Mouse (Mus musculus) gastrocnemius, postnatal 25 days (tissue): ENCODE measurements around the gene St8sia4. TPM values are rescaled to one million over a fixed set of nuclear protein-coding genes. Genes with fewer than 3 reads are reported as not detected.

Experiments used
- DNase-seq: peaks from one replicate; pipeline ENCODE4 v3.0.0; 2022
- total RNA-seq, 2 experiments: library from RNA; stranded (reverse); gene quantifications; 1 replicate in 1 of 2; 2 replicates in 1 of 2; pipeline ENCODE4 v1.2.3; 2021

The St8sia4 gene
- total RNA-seq, 2 experiments from 2014 or later: 2.0 to 2.8 TPM

DNA sequence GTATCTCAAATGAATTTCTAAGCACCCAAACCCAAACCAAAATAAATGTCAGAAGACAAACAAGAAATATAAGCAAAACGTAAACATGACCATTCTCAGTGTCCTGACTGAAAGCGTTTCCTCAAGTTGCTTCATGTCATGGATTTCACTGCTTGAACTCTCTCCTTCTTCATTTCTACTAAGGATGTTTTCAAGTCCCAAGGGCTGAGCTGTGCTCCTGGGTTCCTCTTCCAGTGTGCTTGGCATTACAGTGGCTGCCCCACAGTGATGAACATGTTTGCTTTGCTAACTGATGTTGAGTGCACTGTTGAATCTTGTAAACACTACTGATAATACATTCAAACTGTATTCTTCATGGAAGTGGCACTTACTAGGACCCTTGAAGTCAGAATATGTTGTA lies 76.3 kb downstream of the St8sia4 start:
- no peak for DNase-seq

DNA sequence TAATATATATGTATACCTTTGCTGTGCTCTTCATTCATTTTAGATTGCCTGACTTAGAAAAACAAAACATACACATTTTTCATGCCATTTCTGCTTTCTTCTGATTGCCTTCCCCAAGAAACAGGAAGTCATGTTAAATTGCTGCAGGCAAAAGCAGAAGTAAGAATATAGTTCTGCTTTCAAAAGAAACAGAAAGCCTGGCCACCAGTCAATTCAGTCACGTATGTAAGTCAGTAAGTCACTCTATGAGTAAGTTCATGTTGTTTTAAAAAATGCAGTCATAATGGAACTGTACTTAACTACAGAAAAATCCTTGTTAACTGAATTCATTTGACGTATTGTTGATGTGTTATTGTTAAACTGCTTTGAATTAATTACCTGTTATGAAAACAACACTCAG lies 77.3 kb downstream of the St8sia4 start:
- no peak for DNase-seq

DNA sequence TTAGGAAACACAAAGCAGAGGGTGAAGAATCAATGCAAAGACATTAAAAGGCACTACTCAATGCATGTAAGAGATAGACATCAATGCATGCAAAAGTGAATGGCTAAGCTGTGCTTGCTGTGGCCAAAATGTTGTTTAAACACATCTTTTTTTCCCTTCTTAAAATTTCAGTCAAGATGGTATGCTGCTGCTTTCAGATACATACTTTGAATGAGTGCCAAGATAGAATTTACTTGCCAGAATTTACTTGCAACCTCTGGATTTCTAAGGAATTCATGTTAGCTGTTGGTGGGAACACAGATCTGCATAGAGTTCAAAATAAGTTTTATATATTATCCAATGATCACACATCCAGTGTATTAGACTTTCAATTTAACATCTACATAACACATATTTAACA lies 77.9 kb downstream of the St8sia4 start:
- no peak for DNase-seq

DNA sequence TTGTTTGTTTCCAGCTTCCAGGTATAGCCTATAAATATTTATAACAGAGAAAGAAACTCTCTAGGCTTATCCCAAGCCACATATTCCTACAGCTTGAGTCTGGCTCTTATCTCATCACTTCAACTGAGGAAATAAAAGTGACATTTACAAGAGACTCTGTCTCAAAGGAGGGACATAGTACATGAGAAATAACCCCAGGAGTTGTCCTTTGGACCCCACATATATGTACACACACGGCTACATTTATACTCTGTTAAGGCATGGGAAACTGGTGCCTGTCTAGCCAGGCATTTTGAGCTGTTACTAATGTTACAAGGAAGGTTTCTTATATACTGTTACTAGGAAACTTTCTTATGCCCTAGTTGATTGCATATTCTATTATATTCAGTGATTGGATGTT lies 84.1 kb downstream of the St8sia4 start:
- no peak for DNase-seq

DNA sequence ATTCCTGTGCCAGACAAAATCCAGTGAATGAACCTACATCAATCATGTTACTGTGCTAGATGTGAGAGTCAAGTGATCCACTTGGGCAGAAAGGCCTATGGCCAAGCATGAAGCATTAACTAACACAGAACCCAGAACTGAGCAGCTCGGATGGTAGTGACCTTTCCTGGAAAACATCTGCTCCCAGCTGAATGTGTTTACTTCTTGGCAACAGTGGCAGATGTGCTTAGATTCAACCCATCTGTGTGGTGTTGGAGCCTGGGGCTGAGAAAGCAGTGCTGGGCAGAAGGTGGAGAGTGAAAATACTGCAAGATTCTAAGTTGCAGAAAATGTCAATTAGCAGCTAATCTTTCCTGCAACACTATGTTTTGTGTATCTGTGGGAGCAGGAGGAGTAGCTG lies 85.1 kb downstream of the St8sia4 start:
- DNase-seq: no peak

DNA sequence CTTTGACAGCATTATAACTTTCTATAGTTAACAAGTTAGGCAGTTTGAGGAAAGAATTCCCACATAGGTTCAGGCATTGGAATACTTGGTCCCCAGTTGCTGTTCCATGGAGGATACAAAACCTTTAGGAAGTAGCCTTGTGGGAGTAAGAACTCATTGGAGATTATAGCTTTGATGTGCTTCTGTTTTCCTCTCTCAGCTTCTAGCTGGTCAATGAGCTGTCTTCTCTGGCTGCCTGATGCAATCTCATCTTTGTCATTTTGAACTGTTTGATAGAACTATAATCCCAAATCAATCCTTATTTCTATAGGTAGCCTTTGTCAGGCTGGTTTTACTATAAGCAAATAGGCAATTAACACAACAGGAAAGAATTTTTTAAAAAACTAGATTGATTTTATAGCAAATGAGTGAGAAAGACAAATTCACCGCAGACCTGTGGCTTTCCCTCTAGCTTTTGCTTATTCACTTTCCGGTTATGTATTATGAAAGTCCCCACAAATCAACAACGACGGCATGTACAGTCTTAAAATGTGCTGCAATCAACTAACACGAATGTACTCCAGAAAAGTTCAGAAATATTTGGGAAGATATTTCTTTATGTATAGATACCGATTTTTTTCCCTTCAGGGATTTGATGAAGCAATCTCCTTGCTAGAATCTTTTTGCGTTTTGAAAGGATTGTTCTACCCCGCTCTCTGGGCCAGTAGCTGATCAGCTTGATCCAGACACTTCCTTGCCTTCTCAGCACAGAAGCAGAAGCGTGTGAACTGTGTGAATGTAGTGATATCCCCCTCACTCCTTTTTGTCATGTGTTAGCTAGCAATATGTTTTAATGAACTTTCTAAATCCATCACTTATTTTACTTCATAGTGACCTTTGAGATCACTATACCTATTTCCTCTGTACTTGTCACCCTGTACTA lies 94.5 kb downstream of the St8sia4 start:
- no peak for DNase-seq

DNA sequence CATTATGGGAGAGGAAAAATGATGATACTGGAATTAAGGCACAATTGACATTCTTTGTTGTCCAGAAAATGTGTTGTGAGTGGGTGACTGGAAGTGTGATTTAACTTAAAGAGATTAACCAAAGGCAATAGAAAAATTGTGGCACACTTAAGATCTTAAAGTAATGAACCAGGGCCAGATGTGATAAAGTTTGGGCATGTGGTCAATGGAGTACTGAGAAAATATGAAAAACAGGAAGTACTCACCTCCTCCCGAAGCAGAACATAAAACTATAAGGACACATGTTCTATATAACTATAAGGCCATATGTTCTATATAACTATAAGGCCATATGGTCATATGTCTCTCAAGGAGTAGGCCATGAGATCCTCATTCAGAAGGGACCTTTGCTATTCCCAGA lies 96.3 kb downstream of the St8sia4 start:
- no peak for DNase-seq

DNA sequence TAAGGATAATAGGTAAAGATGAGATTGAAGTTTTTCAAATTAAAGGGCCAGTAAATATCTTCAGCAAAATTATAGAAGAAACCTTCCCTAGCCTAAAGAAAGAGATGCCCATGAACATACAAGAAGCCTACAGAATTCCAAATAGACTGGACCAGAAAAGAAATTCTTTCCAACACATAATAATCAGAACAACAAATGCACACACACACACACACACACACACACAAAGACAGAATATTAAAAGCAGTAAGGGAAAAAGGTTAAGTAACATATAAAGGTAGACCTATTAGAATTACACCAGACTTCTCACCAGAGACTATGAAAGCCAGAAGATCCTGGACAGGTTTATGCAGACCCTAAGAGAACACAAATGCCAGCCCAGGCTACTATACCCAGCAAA lies 112.8 kb downstream of the St8sia4 start:
- DNase-seq: peak; percentile 6

DNA sequence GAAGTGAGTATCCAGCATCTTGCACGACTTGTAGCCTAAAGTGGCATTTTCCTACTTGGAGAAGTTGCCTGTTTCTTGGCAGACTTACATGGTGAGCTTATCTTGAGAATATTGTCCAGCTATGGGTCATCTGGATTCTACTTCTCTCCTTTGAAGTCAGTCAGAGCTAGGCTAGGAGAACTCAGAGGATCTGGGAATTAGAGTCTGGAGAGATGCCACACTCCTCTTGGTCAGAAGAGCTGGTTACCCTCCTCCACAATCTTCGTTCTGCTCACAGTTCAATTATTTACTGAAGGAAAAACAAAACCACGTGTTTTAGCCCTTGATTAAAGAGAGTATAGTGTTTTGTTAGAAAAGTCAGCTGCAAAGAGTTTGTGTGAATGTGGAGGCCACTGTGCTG lies 125.9 kb downstream of the St8sia4 start:
- no peak for DNase-seq
